Mouse (Mus musculus): ENCODE results near the gene Olfr1411. TPM values are rescaled to one million over a fixed set of nuclear protein-coding genes. Genes with fewer than 3 reads are reported as not detected.

The Olfr1411 gene
- total and polyA plus RNA-seq, 3 experiments: not detected

GRCm38 (mm10) chr1:92647026-92647425 lies 52.8 kb downstream of the Olfr1411 start:
- Histone ChIP-seq H3K9ac (ENCODE audit: low read depth, low read length) (no peak overlapping the region), H3K79me2 (replicated peaks; ENCODE audit: control insufficient read depth, insufficient read depth, low read length) (no peaks in the 10 kb centered on the region), H3K36me3 (ENCODE audit: control insufficient read depth, insufficient read depth, low read length) (no peaks in the 10 kb centered on the region), H3K4me3 (no peak overlapping the region), H3K4me1 (ENCODE audit: control insufficient read depth, insufficient read depth, low read length) (peaks cover 4% of the 10 kb centered on the region), H3K27me3 (ENCODE audit: control insufficient read depth, insufficient read depth, low read length) (no peaks in the 10 kb centered on the region), H3K27ac (no peak overlapping the region)
- peak in 1 of 2 experiments; percentile 9 for DNase-seq
- intact Hi-C loops (cut with DNase I): loop anchor here (2.0 kb wide), 1 partner anchor 30 kb away; the partner anchor contains the start of gene Olfr12
- TF ChIP-seq EP300 (IDR thresholded peaks at IDR 0.05; ENCODE audit: insufficient read depth, low read depth, low read length) (no peak), POLR2A (IDR thresholded peaks at IDR 0.05; ENCODE audit: insufficient read depth, low read depth, low read length) (no peak), CTCF (IDR thresholded peaks at IDR 0.05) (no peak)
- 56% methylated on average over 4 of the region's 4 CpGs for WGBS

Other genes starting within 250 kb of the Olfr1411 start
- 1,000 to 10,000 TPM in 1 of 2 experiments, 100 to 1,000 TPM in 1; 856 to 1,030 TPM for gene Ndufa10, start 120.6 kb upstream of the Olfr1411 start, total RNA-seq (2021)
- gene Ndufa10, start 120.6 kb upstream of the Olfr1411 start, polyA plus RNA-seq (2012; rRNA removed): 558 and 706 TPM in 2 replicates
- gene Olfr1416, start 109.3 kb upstream of the Olfr1411 start, total RNA-seq (2021): not detected
- not detected in 2 replicates for gene Olfr1416, start 109.3 kb upstream of the Olfr1411 start, polyA plus RNA-seq (2012; rRNA removed)
- gene Olfr1415, start 98.3 kb upstream of the Olfr1411 start, total RNA-seq (2021): not detected
- gene Olfr1415, start 98.3 kb upstream of the Olfr1411 start, polyA plus RNA-seq (2012; rRNA removed): not detected in 2 replicates
- gene Olfr1414, start 75.8 kb upstream of the Olfr1411 start, total RNA-seq (2021): not detected
- gene Olfr1414, start 75.8 kb upstream of the Olfr1411 start, polyA plus RNA-seq (2012; rRNA removed): not detected in 2 replicates
- not detected for gene Olfr1413, start 23.1 kb upstream of the Olfr1411 start, total RNA-seq (2021)
- gene Olfr1413, start 23.1 kb upstream of the Olfr1411 start, polyA plus RNA-seq (2012; rRNA removed): not detected in 2 replicates
- not detected for gene Olfr1412, start 8.6 kb upstream of the Olfr1411 start, total RNA-seq (2021)
- gene Olfr1412, start 8.6 kb upstream of the Olfr1411 start, polyA plus RNA-seq (2012; rRNA removed): not detected in 2 replicates
- not detected for gene Olfr1410, start 11.4 kb downstream of the Olfr1411 start, total RNA-seq (2021)
- not detected in 2 replicates for gene Olfr1410, start 11.4 kb downstream of the Olfr1411 start, polyA plus RNA-seq (2012; rRNA removed)
- not detected for gene Olfr12, start 23.4 kb downstream of the Olfr1411 start, total RNA-seq (2021)
- gene Olfr12, start 23.4 kb downstream of the Olfr1411 start, polyA plus RNA-seq (2012; rRNA removed): not detected in 2 replicates
- 100 to 1,000 TPM; 215 to 241 TPM for gene Cops9, start 47.6 kb downstream of the Olfr1411 start, total RNA-seq (2021)
- 144 and 181 TPM in 2 replicates for gene Cops9, start 47.6 kb downstream of the Olfr1411 start, polyA plus RNA-seq (2012; rRNA removed)
- not detected for gene Otos, start 54.4 kb downstream of the Olfr1411 start, total RNA-seq (2021)
- not detected in 2 replicates for gene Otos, start 54.4 kb downstream of the Olfr1411 start, polyA plus RNA-seq (2012; rRNA removed)
- gene Gpc1, start 237.2 kb downstream of the Olfr1411 start, total RNA-seq (2021): 100 to 1,000 TPM; 428 to 505 TPM
- gene Gpc1, start 237.2 kb downstream of the Olfr1411 start, polyA plus RNA-seq (2012; rRNA removed): 249 and 279 TPM in 2 replicates

Data from heart, adult 2 months (tissue).